Mouse (Mus musculus) kidney, embryonic 16.5 days (tissue): ENCODE measurements around the gene Sec23a. TPM values are rescaled to one million over a fixed set of nuclear protein-coding genes. Genes with fewer than 3 reads are reported as not detected.

ENCODE experiments used
- ATAC-seq: fragments of 200-750 bp; cut with Nextera tagmentation; 2 replicates; pipeline ENCODE4 v1.8.0; 2017; ENCODE audit warnings: moderate TSS enrichment; ENCODE audit not compliant: low FRiP score, low TSS enrichment
- H3K27ac ChIP-seq: fragments of 300-500 bp; sonication (generic); 2 replicates; pipeline ENCODE4 v1.5.1; 2014; ENCODE audit warnings: low read length
- H3K27me3 ChIP-seq: fragments of 300-500 bp; sonication (generic); 2 replicates; pipeline ENCODE4 v1.6.1; 2014; ENCODE audit warnings: low read length, control low read depth, mixed read lengths; ENCODE audit not compliant: insufficient read depth
- H3K36me3 ChIP-seq: fragments of 300-500 bp; sonication (generic); 2 replicates; pipeline ENCODE4 v1.6.1; 2014; ENCODE audit warnings: low read length, control low read depth, mixed read lengths; ENCODE audit not compliant: insufficient read depth
- H3K4me1 ChIP-seq: fragments of 300-500 bp; sonication (generic); 2 replicates; pipeline ENCODE4 v1.6.1; 2014; ENCODE audit warnings: low read length, control low read depth, mixed read lengths; ENCODE audit not compliant: insufficient read depth
- H3K4me2 ChIP-seq: fragments of 300-500 bp; sonication (generic); replicated peaks from 2 replicates; pipeline ENCODE4 v1.6.1; 2014; ENCODE audit warnings: low read depth, low read length
- H3K4me3 ChIP-seq: fragments of 300-500 bp; sonication (generic); 2 replicates; pipeline ENCODE4 v1.5.1; 2014; ENCODE audit warnings: mild to moderate bottlenecking, low read length
- H3K9ac ChIP-seq: fragments of 300-500 bp; sonication (generic); replicated peaks from 2 replicates; pipeline ENCODE4 v1.6.1; 2014; ENCODE audit warnings: low read length
- H3K9me3 ChIP-seq: fragments of 300-500 bp; sonication (generic); 2 replicates; pipeline ENCODE4 v1.6.1; 2016; ENCODE audit warnings: low read length, control low read depth
- WGBS: fragments of 180-500 bp; shearing (Covaris S2); extraction: QIAGEN DNeasy Blood & Tissue Kit; methylation state at CpG from one replicate; pipeline ENCODE4 v1.1.7; 2014; 5-methylcytosine and 5-hydroxymethylcytosine counted together
- polyA plus RNA-seq: library from polyadenylated mRNA; unstranded; fragments of >200 nt; fragmentation: Nextera tagmentation; extraction: Ambion mirVana; gene quantifications from 2 replicates; pipeline ENCODE4 v1.2.1, GENCODE M21; 2015

The Sec23a gene
- polyA plus RNA-seq, 1 experiment from 2014 or later = 78.7 TPM

DNA sequence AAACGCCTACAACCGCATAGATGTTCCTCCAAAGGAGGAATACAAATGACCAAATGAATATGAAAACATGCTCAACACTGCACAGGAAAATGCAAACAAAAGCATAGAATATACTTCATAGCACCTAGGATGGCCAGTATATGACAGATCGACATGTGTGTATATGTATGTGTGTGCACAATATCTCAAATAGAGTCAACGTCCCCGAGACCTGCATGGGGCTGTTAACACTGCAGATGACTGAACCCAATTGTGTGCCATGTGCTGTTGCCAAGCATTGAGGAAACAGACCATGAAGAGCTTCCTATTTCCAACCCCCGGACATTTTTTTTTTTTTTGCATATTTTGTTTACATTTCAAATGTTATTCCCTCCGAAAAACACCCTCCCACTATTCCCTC lies 29.0 kb upstream of the Sec23a start:
- Histone ChIP-seq H3K9me3 (no peaks in the 10 kb centered on the region), H3K4me2 (no peak overlapping the region), H3K27me3 (no peaks in the 10 kb centered on the region), H3K4me3 (no peak overlapping the region), H3K36me3 (peaks cover 29% of the 10 kb centered on the region), H3K27ac (peak overlapping the region; percentile 89; the same call in 1 of the 2 replicates), H3K9ac (no peak overlapping the region), H3K4me1 (peaks cover 3% of the 10 kb centered on the region; the same call in 1 of the 2 replicates)
- WGBS = 30% methylated on average over 7 of the region's 7 CpGs
- ATAC-seq = peak; percentile 71

DNA sequence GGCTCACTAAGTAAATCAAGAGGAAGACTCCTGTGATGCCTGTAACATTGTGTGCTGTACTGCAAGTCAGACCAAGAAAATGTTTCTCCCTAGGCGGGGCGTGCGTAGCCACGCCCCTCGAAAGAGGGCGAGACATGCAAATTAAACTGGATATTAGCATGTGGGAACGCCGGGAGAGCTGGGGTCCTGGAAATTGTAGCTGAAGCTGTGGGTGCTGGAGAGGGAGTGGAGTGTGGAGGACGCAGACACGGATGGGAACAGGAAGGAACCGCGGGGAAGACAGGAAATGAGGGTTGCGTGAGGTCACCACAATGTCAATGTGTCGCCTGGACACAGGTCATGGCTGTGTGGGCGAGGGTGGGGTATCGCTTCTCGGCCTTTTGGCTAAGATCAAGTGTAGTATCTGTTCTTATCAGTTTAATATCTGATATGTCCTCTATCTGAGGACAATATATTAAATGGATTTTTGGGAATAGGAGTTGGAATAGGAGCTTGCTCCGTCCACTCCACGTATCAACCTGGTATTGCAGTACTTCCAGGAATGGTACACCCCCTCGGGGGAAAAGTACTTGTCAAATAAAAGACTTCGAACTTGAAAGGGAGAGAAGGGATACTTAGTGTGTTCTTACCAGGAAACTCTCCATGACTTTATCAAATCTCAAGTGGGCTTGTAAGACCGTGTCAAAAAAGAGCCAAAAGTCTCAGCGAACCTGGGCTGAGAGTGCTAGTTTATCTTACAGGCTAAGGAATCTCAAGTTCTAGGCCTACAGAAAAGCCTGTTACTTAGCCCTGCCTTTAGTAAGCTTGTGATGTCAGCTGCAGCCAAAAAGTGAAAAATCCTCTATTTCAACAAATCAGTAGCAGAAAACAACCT lies 28.4 kb upstream of the Sec23a start:
- peak; percentile 89 for ATAC-seq
- Histone ChIP-seq H3K9me3 (no peaks in the 10 kb centered on the region), H3K4me3 (peak overlapping the region; percentile 27), H3K36me3 (peaks cover 24% of the 10 kb centered on the region), H3K9ac (peak overlapping the region; percentile 46), H3K27ac (peak overlapping the region; percentile 89), H3K27me3 (no peaks in the 10 kb centered on the region), H3K4me2 (peak overlapping the region; percentile 35), H3K4me1 (peaks cover 3% of the 10 kb centered on the region; the same call in 1 of the 2 replicates)
- WGBS = 6% methylated on average over 23 of the region's 23 CpGs

DNA sequence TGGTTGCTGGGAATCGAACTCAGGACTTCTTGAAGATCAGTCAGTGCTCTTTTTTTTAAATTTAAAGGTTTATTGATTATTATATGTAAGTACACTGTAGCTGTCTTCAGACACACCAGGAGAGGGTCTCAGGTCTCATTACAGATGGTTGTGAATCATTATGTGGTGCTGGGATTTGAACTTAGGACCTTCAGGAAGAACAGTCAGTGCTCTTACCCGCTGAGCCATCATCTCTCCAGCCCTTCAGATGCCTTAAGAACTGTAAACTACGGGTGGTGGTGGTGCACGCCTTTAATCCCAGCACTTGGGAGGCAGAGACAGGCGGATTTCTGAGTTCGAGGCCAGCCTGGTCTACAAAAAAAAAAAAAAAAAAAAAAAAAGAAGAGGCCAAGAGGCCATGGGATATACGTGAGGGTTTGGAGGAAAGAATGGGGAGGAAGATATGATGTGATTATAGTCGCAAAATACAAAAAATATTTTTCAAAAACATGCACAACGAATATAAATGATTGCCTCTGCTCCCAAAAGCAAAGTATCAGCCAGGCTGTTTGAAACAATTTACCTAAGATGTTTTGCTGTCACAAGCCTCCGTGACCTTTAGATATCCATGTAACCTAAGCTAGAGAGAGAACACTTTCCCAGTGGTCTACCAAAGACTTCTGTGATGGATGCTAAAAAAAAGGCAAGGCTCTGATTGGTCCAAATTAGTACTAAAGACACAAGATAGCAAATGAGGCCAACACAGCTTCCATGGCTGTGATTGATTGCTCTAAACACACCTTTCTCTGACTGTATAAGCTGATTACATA lies 27.5 kb upstream of the Sec23a start:
- 74% methylated on average over 10 of the region's 10 CpGs for WGBS
- no peak for ATAC-seq
- Histone ChIP-seq H3K9me3 (no peaks in the 10 kb centered on the region), H3K9ac (peak overlapping the region; percentile 46; the same call in 1 of the 2 replicates), H3K27ac (peak overlapping the region; percentile 89; the same call in 1 of the 2 replicates), H3K27me3 (no peaks in the 10 kb centered on the region), H3K4me1 (peaks cover 3% of the 10 kb centered on the region; the same call in 1 of the 2 replicates), H3K4me3 (peak overlapping the region; percentile 27), H3K36me3 (peaks cover 16% of the 10 kb centered on the region), H3K4me2 (peak overlapping the region; percentile 35)

DNA sequence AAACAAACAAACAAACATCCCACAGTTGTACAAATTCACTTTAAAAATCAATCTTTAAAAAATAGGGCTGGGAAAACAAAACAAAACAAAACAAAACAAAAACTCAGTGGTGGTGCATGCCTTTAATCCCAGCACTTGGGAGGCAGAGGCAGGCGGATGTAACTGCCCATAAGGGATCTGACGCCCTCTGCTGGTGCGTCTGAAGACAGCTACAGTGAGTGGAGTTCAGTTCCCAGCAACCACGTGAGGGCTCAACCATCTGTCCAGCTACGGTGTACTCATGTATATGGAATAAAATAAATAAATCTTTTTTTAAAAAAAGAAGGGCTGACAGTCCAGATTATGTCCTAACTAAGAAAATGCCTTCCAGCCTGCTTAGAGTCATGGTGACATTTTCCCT lies 20.3 kb upstream of the Sec23a start:
- 78% methylated on average over 5 of the region's 5 CpGs for WGBS
- Histone ChIP-seq H3K27me3 (no peaks in the 10 kb centered on the region), H3K4me3 (no peak overlapping the region), H3K9me3 (no peaks in the 10 kb centered on the region), H3K9ac (no peak overlapping the region), H3K36me3 (0 out of 2 replicates have a peak, but pooled peaks cover 10% of the 10 kb centered on the region), H3K27ac (no peak overlapping the region), H3K4me1 (no peaks in the 10 kb centered on the region), H3K4me2 (no peak overlapping the region)
- no peak for ATAC-seq

DNA sequence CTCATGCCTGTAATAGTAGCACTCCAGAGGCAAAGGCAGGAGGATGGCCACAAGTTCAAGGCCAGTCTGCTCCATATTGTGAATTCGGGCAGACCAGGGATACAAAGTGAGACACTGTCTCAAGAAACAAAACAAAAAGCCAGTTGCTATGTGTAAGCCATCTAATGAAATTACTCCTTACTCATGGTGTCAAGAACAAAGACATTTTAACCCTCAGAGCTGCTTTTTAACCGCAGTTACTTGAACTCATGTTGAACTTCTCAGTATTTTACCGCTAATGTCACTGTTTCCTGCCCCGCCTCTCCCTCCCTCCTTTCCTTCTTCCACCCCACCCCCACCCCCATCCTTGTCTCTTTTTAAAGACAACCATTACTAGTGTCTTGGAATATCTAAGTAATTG lies 9.5 kb upstream of the Sec23a start:
- ATAC-seq = no peak
- Histone ChIP-seq H3K27me3 (no peaks in the 10 kb centered on the region), H3K9me3 (no peaks in the 10 kb centered on the region), H3K27ac (no peak overlapping the region), H3K4me3 (no peak overlapping the region), H3K36me3 (peaks cover 56% of the 10 kb centered on the region), H3K4me1 (no peaks in the 10 kb centered on the region), H3K9ac (no peak overlapping the region), H3K4me2 (no peak overlapping the region)
- WGBS = 68% methylated on average over 4 of the region's 4 CpGs

DNA sequence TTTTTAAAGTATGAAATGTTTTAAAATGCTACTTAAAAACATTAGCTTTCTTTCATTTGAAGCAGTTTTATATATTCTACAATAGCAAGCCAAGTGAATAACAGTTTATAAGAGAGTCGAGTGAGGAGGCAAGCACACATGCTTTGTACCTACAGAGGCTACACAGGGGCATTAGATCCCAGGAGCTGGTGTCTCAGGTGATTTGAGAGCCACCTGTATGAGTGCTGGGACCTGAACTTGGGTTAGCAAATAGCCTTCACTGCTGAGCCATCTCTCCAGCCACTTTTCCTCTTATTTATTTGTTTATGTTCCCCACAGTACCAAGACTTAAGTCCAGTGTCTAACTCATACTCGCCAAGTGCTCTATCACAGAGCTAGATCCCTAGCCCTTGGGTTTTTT lies 8.1 kb upstream of the Sec23a start:
- no peak overlapping the region for H3K27ac ChIP-seq
- no peak overlapping the region for H3K9ac ChIP-seq
- no peaks in the 10 kb centered on the region for H3K27me3 ChIP-seq
- ATAC-seq = no peak
- 85% methylated on average over 2 of the region's 2 CpGs for WGBS
- H3K4me3 ChIP-seq = no peak overlapping the region
- H3K4me1 ChIP-seq = no peaks in the 10 kb centered on the region
- H3K36me3 ChIP-seq = peaks cover 45% of the 10 kb centered on the region
- no peak overlapping the region for H3K4me2 ChIP-seq
- H3K9me3 ChIP-seq = no peaks in the 10 kb centered on the region

DNA sequence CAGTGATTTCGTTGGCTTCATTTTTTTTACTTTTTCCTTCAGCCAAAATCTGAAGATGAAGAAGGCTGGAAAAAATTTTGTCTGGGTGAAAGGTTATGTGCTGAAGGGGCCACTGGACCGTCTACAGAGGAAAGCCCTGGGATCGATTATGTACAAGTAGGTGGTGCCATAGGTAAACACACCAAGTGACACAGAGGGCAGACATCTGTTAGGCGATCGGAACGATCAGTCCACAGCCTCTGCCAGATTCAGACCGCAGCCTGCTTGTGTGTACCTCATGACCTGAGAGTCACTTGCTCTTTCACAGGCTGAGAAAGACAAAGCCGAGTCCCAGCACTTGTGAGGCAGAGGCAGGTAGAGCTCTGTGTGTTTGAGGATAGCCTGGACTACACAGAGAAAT lies 6.2 kb upstream of the Sec23a start:
- no peaks in the 10 kb centered on the region for H3K9me3 ChIP-seq
- H3K36me3 ChIP-seq = peaks cover 34% of the 10 kb centered on the region

DNA sequence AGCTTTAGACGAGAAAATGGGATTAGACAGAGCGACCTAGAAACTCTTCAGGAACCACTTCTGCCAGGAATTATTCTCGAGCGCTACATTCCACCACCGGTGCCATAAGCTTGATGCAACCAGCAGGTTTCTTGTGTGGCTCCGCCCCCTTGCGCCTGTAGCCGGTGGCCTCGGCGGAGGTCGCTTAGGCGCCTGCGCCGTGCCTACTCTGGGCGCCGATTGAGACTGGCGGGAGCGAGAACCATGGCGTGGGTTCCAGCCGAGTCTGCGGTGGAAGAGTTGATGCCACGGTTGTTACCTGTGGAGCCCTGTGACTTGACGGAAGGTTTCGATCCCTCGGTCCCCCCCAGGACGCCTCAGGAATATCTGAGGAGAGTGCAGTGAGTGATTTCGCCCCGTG lies 1.4 kb upstream of the Sec23a start, which contains the start of gene Gemin2:
TSS of gene Gemin2 (plus strand) at position 160 of the 400 bp plus-strand sequence.
- Histone ChIP-seq H3K4me2 (peak within 1 kb of the TSS; percentile 77), H3K4me1 (peaks cover 26% of the 10 kb centered on the region), H3K27me3 (no peaks in the 10 kb centered on the region), H3K4me3 (peak within 1 kb of the TSS; percentile 76), H3K9me3 (no peaks in the 10 kb centered on the region), H3K27ac (peak within 1 kb of the TSS; percentile 93), H3K9ac (peak within 1 kb of the TSS; percentile 84), H3K36me3 (peaks cover 10% of the 10 kb centered on the region)
- peak; percentile 79 for ATAC-seq
- WGBS = 0% methylated on average over 28 of the region's 28 CpGs

More for the DNA sequence above, 6.2 kb upstream of the Sec23a start:
- no peaks in the 10 kb centered on the region for H3K27me3 ChIP-seq
- WGBS = 85% methylated on average over 8 of the region's 8 CpGs
- H3K27ac ChIP-seq = no peak overlapping the region
- no peak overlapping the region for H3K9ac ChIP-seq
- no peaks in the 10 kb centered on the region for H3K4me1 ChIP-seq
- no peak overlapping the region for H3K4me2 ChIP-seq
- no peak overlapping the region for H3K4me3 ChIP-seq
- no peak for ATAC-seq

DNA sequence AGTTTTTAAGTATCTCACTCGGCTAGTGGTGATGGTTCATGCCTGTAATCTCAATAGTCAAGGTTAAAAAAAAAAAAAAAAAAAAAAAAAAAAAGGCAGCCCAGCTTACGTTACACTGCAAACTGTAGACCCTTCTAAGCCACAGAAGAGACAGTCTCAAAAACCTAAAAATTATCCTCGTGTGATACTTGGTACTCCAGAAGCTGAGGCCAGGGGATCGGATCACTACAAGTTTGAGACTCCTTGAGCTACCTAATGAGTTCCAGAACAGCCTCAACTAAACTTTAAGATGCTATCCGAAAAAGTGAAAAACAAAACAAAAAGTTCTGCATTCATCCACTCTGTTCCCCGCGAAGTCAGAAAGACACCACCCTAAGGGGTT lies 884 bp upstream of the Sec23a start:
- Histone ChIP-seq H3K9me3 (no peaks in the 10 kb centered on the region), H3K4me2 (peak overlapping the region; percentile 77), H3K9ac (peak overlapping the region; percentile 84), H3K36me3 (peaks cover 5% of the 10 kb centered on the region; the same call in 1 of the 2 replicates), H3K27me3 (no peaks in the 10 kb centered on the region), H3K4me3 (peak overlapping the region; percentile 76), H3K4me1 (peaks cover 31% of the 10 kb centered on the region), H3K27ac (peak overlapping the region; percentile 93)
- under 1% methylated on average over 7 of the region's 7 CpGs for WGBS
- ATAC-seq = no peak
